Mouse (Mus musculus) MEL (cell line): Measurements from ENCODE around the gene Sema3a. TPM values are rescaled to one million over a fixed set of nuclear protein-coding genes. Genes with fewer than 3 reads are reported as not detected.

Experiments
- DNase-seq: peaks from one replicate; pipeline ENCODE4 v3.0.0; 2011; ENCODE audit warnings: low read depth, low spot score
- H3K27ac ChIP-seq: 2 replicates; pipeline ENCODE4 v1.5.1; 2012; ENCODE audit warnings: low read depth, mild to moderate bottlenecking, control low read depth, low read length, moderate library complexity; ENCODE audit not compliant: control insufficient read depth
- H3K27me3 ChIP-seq, 2 experiments: fragments of 150-350 bp in 1 of 2; sonication (generic) in 1 of 2; 2 replicates each; pipeline ENCODE4 v1.6.1; 2012; ENCODE audit warnings: low read length in 2 of 2, mild to moderate bottlenecking in 2 of 2, improper control_type of control experiment in 1 of 2, moderate library complexity in 1 of 2; ENCODE audit not compliant: insufficient read depth in 2 of 2, control insufficient read depth in 1 of 2
- H3K36me3 ChIP-seq, 2 experiments: 2 replicates each; pipeline ENCODE4 v1.6.1; 2012 to 2014; ENCODE audit warnings: low read length in 2 of 2, improper control_type of control experiment in 1 of 2, inconsistent platforms in 1 of 2, mild to moderate bottlenecking in 1 of 2; ENCODE audit not compliant: insufficient read depth in 2 of 2, control insufficient read depth in 1 of 2
- H3K4me1 ChIP-seq, 2 experiments: fragments of 150-350 bp in 1 of 2; sonication (generic) in 1 of 2; 2 replicates each; pipeline ENCODE4 v1.6.1; 2012; ENCODE audit warnings: low read length in 2 of 2, improper control_type of control experiment in 1 of 2, mild to moderate bottlenecking in 1 of 2; ENCODE audit not compliant: insufficient read depth in 2 of 2, control insufficient read depth in 1 of 2
- H3K4me3 ChIP-seq, 2 experiments: fragments of 150-350 bp in 1 of 2; sonication (generic) in 1 of 2; 2 replicates each; pipeline ENCODE4 v1.5.1; 2012; ENCODE audit warnings: low read depth in 2 of 2, low read length in 2 of 2, mild to moderate bottlenecking in 2 of 2, moderate library complexity in 2 of 2, control low read depth in 1 of 2, improper control_type of control experiment in 1 of 2; ENCODE audit not compliant: control insufficient read depth in 1 of 2, insufficient read depth in 1 of 2
- H3K79me2 ChIP-seq: 2 replicates; pipeline ENCODE4 v1.6.1; 2012; ENCODE audit warnings: mild to moderate bottlenecking, low read length, moderate library complexity; ENCODE audit not compliant: control insufficient read depth, poor library complexity, insufficient read depth
- H3K9ac ChIP-seq: 2 replicates; pipeline ENCODE4 v1.6.1; 2012; ENCODE audit warnings: low read depth, mild to moderate bottlenecking, control low read depth, low read length, moderate library complexity; ENCODE audit not compliant: control insufficient read depth, poor library complexity, severe bottlenecking
- H3K9me3 ChIP-seq: fragments of 150-350 bp; sonication (generic); replicated peaks from 2 replicates; pipeline ENCODE4 v1.6.1; 2012; ENCODE audit warnings: mild to moderate bottlenecking, low read length, improper control_type of control experiment, moderate library complexity; ENCODE audit not compliant: insufficient read depth
- BHLHE40 ChIP-seq: IDR thresholded peaks from 2 replicates; pipeline ENCODE4 v1.6.1; 2012; ENCODE audit warnings: low read depth, mild to moderate bottlenecking, inconsistent platforms, low read length, improper control_type of control experiment, borderline replicate concordance
- CHD1 ChIP-seq: IDR thresholded peaks from 2 replicates; pipeline ENCODE4 v1.6.1; 2012; ENCODE audit warnings: low read depth, mild to moderate bottlenecking, inconsistent platforms, low read length, improper control_type of control experiment
- CHD2 ChIP-seq: IDR thresholded peaks from 2 replicates; pipeline ENCODE4 v1.6.1; 2011; ENCODE audit warnings: low read length, improper control_type of control experiment
- ELF1 ChIP-seq: IDR thresholded peaks from 2 replicates; pipeline ENCODE4 v1.6.1; 2014; ENCODE audit warnings: low read depth, mild to moderate bottlenecking, inconsistent platforms, low read length, improper control_type of control experiment, moderate library complexity
- ETS1 ChIP-seq: IDR thresholded peaks from 2 replicates; pipeline ENCODE4 v1.6.1; 2012; ENCODE audit warnings: low read depth, mild to moderate bottlenecking, inconsistent platforms, low read length, improper control_type of control experiment, moderate library complexity
- GABPA ChIP-seq: IDR thresholded peaks from 2 replicates; pipeline ENCODE4 v1.6.1; 2012; ENCODE audit warnings: low read depth, mild to moderate bottlenecking, inconsistent platforms, low read length, improper control_type of control experiment, moderate library complexity
- GATA1 ChIP-seq: IDR thresholded peaks from 2 replicates; pipeline ENCODE4 v1.6.1; 2011; ENCODE audit warnings: low read depth, low read length, improper control_type of control experiment
- MAX ChIP-seq: IDR thresholded peaks from 2 replicates; pipeline ENCODE4 v1.6.1; 2011; ENCODE audit warnings: low read length, improper control_type of control experiment
- MAZ ChIP-seq: IDR thresholded peaks from 2 replicates; pipeline ENCODE4 v1.6.1; 2012; ENCODE audit warnings: low read depth, mild to moderate bottlenecking, inconsistent platforms, low read length, improper control_type of control experiment
- MEF2A ChIP-seq: IDR thresholded peaks from 2 replicates; pipeline ENCODE4 v1.6.1; 2014; ENCODE audit warnings: low read depth, mild to moderate bottlenecking, inconsistent platforms, low read length, improper control_type of control experiment; ENCODE audit not compliant: poor library complexity, insufficient replicate concordance, severe bottlenecking; ENCODE audit errors: extremely low read depth
- MYB ChIP-seq: IDR thresholded peaks from 2 replicates; pipeline ENCODE4 v1.6.1; 2011; ENCODE audit warnings: mild to moderate bottlenecking, low read depth, low read length, improper control_type of control experiment
- NELFE ChIP-seq: IDR thresholded peaks from 2 replicates; pipeline ENCODE4 v1.6.1; 2011; ENCODE audit warnings: low read depth, low read length, improper control_type of control experiment
- POLR2A ChIP-seq, 2 experiments: IDR thresholded peaks; 2 replicates each; pipeline ENCODE4 v1.6.1; 2011 to 2012; ENCODE audit warnings: low read length in 2 of 2, mild to moderate bottlenecking in 2 of 2, control low read depth in 1 of 2, improper control_type of control experiment in 1 of 2, low read depth in 1 of 2, moderate library complexity in 1 of 2; ENCODE audit not compliant: control insufficient read depth in 1 of 2, insufficient read depth in 1 of 2, poor library complexity in 1 of 2
- RAD21 ChIP-seq: IDR thresholded peaks from 2 replicates; pipeline ENCODE4 v1.6.1; 2011; ENCODE audit warnings: mild to moderate bottlenecking, low read depth, low read length, improper control_type of control experiment
- RCOR1 ChIP-seq: IDR thresholded peaks from 2 replicates; pipeline ENCODE4 v1.6.1; 2012; ENCODE audit warnings: low read depth, mild to moderate bottlenecking, inconsistent platforms, low read length, improper control_type of control experiment
- UBTF ChIP-seq: IDR thresholded peaks from 2 replicates; pipeline ENCODE4 v1.6.1; 2012; ENCODE audit warnings: low read depth, mild to moderate bottlenecking, inconsistent platforms, low read length, improper control_type of control experiment, moderate library complexity, borderline replicate concordance; ENCODE audit not compliant: insufficient read depth
- USF1 ChIP-seq: IDR thresholded peaks from 2 replicates; pipeline ENCODE4 v1.6.1; 2014; ENCODE audit warnings: low read depth, mild to moderate bottlenecking, inconsistent platforms, low read length, improper control_type of control experiment, moderate library complexity
- ZKSCAN1 ChIP-seq: IDR thresholded peaks from 2 replicates; pipeline ENCODE4 v1.6.1; 2012; ENCODE audit warnings: low read depth, mild to moderate bottlenecking, inconsistent platforms, low read length, improper control_type of control experiment, moderate library complexity
- ZNF384 ChIP-seq: IDR thresholded peaks from 2 replicates; pipeline ENCODE4 v1.6.1; 2012; ENCODE audit warnings: low read depth, mild to moderate bottlenecking, inconsistent platforms, low read length, improper control_type of control experiment
- polyA plus RNA-seq, 2 experiments: library from polyadenylated mRNA; stranded (reverse) in 1 of 2; unstranded in 1 of 2; fragments of >175 nt in 1 of 2; fragments of >200 nt in 1 of 2; gene quantifications; 2 replicates each; pipeline versions ENCODE4 v1.2.1 to v1.2.4; 2012; ENCODE audit warnings: low replicate concordance in 2 of 2, low read depth in 1 of 2; ENCODE audit not compliant: insufficient read length in 2 of 2, insufficient read depth in 1 of 2, missing spikeins in 1 of 2
- total RNA-seq: library from RNA; depleted of rRNA; stranded (reverse); fragments of 300-350 nt; gene quantifications from 2 replicates; pipeline ENCODE4 v1.2.3, GENCODE M21; 2012

Gene Sema3a
- total and polyA plus RNA-seq, 3 experiments = not detected

GRCm38 (mm10) chr5:13431827-13432226 lies 306.6 kb downstream of the Sema3a start:
- Histone ChIP-seq H3K36me3 (no peaks in the 10 kb centered on the region), H3K27me3 (no peaks in the 10 kb centered on the region), H3K4me3 (no peak overlapping the region), H3K9me3 (no peaks in the 10 kb centered on the region), H3K79me2 (no peaks in the 10 kb centered on the region), H3K27ac (no peak overlapping the region), H3K9ac (no peak overlapping the region), H3K4me1 (no peaks in the 10 kb centered on the region)
- DNase-seq = no peak
- no peak for TF ChIP-seq MEF2A
- no peak for TF ChIP-seq ETS1
- no peak for TF ChIP-seq MAZ
- TF ChIP-seq UBTF = no peak
- TF ChIP-seq ZKSCAN1 = no peak
- TF ChIP-seq USF1 = no peak
- TF ChIP-seq GABPA = no peak
- TF ChIP-seq RCOR1 = no peak
- no peak for TF ChIP-seq POLR2A (IDR thresholded peaks at IDR 0.05; ENCODE audit: control insufficient read depth in 1 of 2, insufficient read depth in 1 of 2, low read depth in 1 of 2, low read length in 2 of 2, poor library complexity in 1 of 2)
- no peak for TF ChIP-seq ZNF384

GRCm38 (mm10) chr5:13432574-13432973 lies 307.4 kb downstream of the Sema3a start:
- DNase-seq = no peak
- H3K27ac ChIP-seq = no peak overlapping the region
- no peak overlapping the region for H3K9ac ChIP-seq
- H3K27me3 ChIP-seq = no peaks in the 10 kb centered on the region
- no peak for TF ChIP-seq MAX
- no peak for TF ChIP-seq RAD21
- no peak for TF ChIP-seq CHD1
- no peak for TF ChIP-seq MYB
- TF ChIP-seq BHLHE40 = no peak
- TF ChIP-seq ELF1 = no peak
- no peak for TF ChIP-seq CHD2
- TF ChIP-seq GATA1 = no peak
- TF ChIP-seq NELFE = no peak
- TF ChIP-seq, all 39 proteins: peak for 0
- Histone ChIP-seq H3K4me1 (no peaks in the 10 kb centered on the region), H3K36me3 (no peaks in the 10 kb centered on the region), H3K9me3 (no peaks in the 10 kb centered on the region), H3K4me3 (no peak overlapping the region), H3K79me2 (no peaks in the 10 kb centered on the region)
